Mouse (Mus musculus) cortical plate, adult 2 months (tissue): ENCODE results near the gene Eml6.

Experiments
- CTCF ChIP-seq: fragments of 200-500 bp; IDR thresholded peaks from 2 replicates; pipeline ENCODE4 v1.5.1; 2011; ENCODE audit warnings: mild to moderate bottlenecking, control low read depth, low read length; ENCODE audit not compliant: insufficient read depth; ENCODE audit errors: extremely low read depth
- POLR2A ChIP-seq: fragments of 200-500 bp; IDR thresholded peaks from 2 replicates; pipeline ENCODE4 v1.6.1; 2011; ENCODE audit warnings: mild to moderate bottlenecking, low read length, control low read depth; ENCODE audit not compliant: insufficient read depth; ENCODE audit errors: extremely low read depth

GRCm38 (mm10) chr11:29725610-29726009 lies 300.2 kb downstream of the Eml6 start:
- TF ChIP-seq POLR2A (no peak), CTCF (no peak)
